Mouse (Mus musculus): ENCODE data around the gene Bglap2.

DNA sequence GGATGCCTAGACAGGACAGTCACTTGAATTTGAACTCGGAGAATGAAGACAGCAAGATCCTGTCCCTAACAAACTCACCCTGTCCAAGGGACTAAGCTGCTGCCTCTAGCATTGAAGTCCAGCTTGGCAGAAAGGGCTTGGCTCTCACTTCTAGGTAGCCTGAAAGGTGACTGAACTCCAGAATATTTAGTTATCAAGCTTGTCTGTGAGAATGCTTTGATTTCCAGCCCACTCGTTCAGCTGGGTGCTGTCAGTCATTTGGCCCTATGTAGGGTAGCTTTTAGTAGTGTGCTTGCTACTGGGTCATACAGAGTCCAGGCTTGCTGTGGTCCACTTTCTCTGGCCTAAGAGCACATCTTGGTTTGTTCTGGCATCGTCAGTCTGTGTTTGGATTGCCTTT is 39.5 kb downstream of the Bglap2 start:
- TF ChIP-seq GATA1 (IDR thresholded peaks at IDR 0.05; ENCODE audit: borderline replicate concordance, low read length): no peak
- TF ChIP-seq FLI1 (IDR thresholded peaks at IDR 0.05; ENCODE audit: low read length): no peak
